Mouse (Mus musculus) liver, embryonic 15.5 days (tissue): ENCODE results near the gene Itga9. TPM values are rescaled to one million over a fixed set of nuclear protein-coding genes. Genes with fewer than 3 reads are reported as not detected.

Source experiments
- ATAC-seq: fragments of 200-750 bp; cut with Nextera tagmentation; 2 replicates; pipeline ENCODE4 v1.8.0; 2017; ENCODE audit warnings: moderate number of reproducible peaks, mild to moderate bottlenecking, moderate library complexity; ENCODE audit not compliant: insufficient read depth
- H3K27ac ChIP-seq: fragments of 300-500 bp; sonication (generic); replicated peaks from 2 replicates; pipeline ENCODE4 v1.5.1; 2015; ENCODE audit warnings: mild to moderate bottlenecking, inconsistent platforms
- H3K27me3 ChIP-seq: fragments of 300-500 bp; sonication (generic); 2 replicates; pipeline ENCODE4 v1.6.1; 2015; ENCODE audit warnings: mild to moderate bottlenecking, inconsistent platforms
- H3K36me3 ChIP-seq: fragments of 300-500 bp; sonication (generic); replicated peaks from 2 replicates; pipeline ENCODE4 v1.6.1; 2015; ENCODE audit warnings: moderate library complexity, mild to moderate bottlenecking, inconsistent platforms
- H3K4me1 ChIP-seq: fragments of 300-500 bp; sonication (generic); replicated peaks from 2 replicates; pipeline ENCODE4 v1.6.1; 2015; ENCODE audit warnings: inconsistent platforms
- H3K4me2 ChIP-seq: fragments of 300-500 bp; sonication (generic); 2 replicates; pipeline ENCODE4 v1.6.1; 2015; ENCODE audit warnings: moderate library complexity, mild to moderate bottlenecking, inconsistent platforms
- H3K4me3 ChIP-seq: fragments of 300-500 bp; sonication (generic); replicated peaks from 2 replicates; pipeline ENCODE4 v1.5.1; 2015; ENCODE audit warnings: mild to moderate bottlenecking, inconsistent platforms
- H3K9ac ChIP-seq: fragments of 300-500 bp; sonication (generic); 2 replicates; pipeline ENCODE4 v1.6.1; 2015; ENCODE audit warnings: moderate library complexity, mild to moderate bottlenecking, inconsistent platforms
- H3K9me3 ChIP-seq: fragments of 300-500 bp; sonication (generic); replicated peaks from 2 replicates; pipeline ENCODE4 v1.6.1; 2016; ENCODE audit warnings: inconsistent platforms
- WGBS: fragments of 180-500 bp; shearing (Covaris S2); methylation state at CpG from one replicate; pipeline ENCODE4 v1.1.7; 2015; ENCODE audit warnings: mixed read lengths; ENCODE audit not compliant: insufficient replicate concordance; 5-methylcytosine and 5-hydroxymethylcytosine counted together
- polyA plus RNA-seq: library from polyadenylated mRNA; unstranded; fragments of >200 nt; fragmentation: Nextera tagmentation; extraction: Ambion mirVana; gene quantifications from 2 replicates; pipeline ENCODE4 v1.2.1, GENCODE M21; 2015

Itga9 gene
- polyA plus RNA-seq, 1 experiment from 2014 or later, result 3.4 TPM

DNA sequence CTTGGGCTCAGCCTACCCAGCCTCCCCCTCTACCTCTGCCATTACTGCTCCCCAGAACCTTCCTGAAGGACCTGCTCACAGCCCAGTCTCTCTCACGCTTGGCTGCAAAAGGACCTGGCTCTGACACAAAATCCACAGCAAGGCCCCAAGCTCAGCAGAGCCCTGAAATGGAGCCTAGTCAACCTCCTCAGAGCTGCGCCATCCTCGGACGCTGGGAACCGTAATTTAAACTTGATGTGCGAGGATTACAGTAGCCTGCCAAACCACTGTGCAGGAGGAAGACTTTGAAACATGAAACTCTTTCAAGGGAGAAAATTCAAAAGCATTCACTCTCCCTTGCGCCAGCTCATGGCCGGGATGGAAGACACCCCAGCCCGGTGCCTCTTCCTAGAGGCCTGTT, 285.1 kb downstream of the Itga9 start:
- H3K4me1 ChIP-seq, result no peaks in the 10 kb centered on the region
- H3K4me2 ChIP-seq, result no peak overlapping the region
- H3K9me3 ChIP-seq, result no peaks in the 10 kb centered on the region
- H3K27ac ChIP-seq, result no peak overlapping the region
- no peak overlapping the region for H3K9ac ChIP-seq
- H3K4me3 ChIP-seq, result no peak overlapping the region
- 76% methylated on average over 9 of the region's 9 CpGs for WGBS
- no peak for ATAC-seq
- no peaks in the 10 kb centered on the region for H3K27me3 ChIP-seq
- no peaks in the 10 kb centered on the region for H3K36me3 ChIP-seq

DNA sequence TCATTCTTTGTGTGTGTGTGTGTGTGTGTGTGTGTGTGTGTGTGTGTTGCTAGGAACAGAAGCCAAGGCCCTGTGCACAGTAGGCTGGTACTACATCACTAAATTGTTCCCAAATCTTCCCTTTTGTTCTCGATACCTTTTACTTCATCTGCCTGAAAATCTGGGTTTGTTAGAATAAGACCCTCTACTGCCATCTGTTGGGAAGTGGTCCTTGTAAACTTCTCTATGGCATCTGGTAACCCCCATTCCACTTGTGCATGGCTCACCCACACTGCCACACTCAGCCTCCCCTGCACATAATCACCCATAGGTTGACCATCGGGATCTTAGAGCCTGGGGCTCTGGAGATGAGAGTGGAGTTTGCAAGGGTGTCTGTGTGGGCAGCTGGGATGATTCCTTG, 288.6 kb downstream of the Itga9 start:
- Histone ChIP-seq H3K36me3 (no peaks in the 10 kb centered on the region), H3K4me3 (no peak overlapping the region), H3K4me1 (no peaks in the 10 kb centered on the region), H3K9ac (no peak overlapping the region), H3K27me3 (no peaks in the 10 kb centered on the region), H3K4me2 (no peak overlapping the region), H3K27ac (no peak overlapping the region), H3K9me3 (no peaks in the 10 kb centered on the region)
- WGBS, result 47% methylated on average over 2 of the region's 2 CpGs
- no peak for ATAC-seq

DNA sequence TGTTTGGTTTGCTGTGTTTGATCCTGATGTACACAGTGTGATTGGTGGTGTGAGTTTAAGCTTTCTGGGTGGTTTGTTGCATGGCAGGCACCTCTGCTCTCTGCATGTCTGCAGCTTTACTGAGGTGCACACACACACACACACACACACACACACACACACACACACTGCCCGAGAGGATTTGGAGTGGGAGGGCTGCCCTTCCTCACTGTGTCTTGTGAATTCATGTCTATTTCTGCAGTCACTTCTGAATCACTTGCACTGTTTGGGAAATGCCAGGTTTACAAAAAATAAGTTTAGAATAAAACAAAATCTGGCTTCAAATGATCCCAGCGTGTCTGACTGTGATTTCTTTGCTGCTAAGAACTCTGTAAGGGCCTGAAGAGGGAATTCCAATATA, 294.2 kb downstream of the Itga9 start:
- no peaks in the 10 kb centered on the region for H3K27me3 ChIP-seq
- no peak overlapping the region for H3K9ac ChIP-seq
- ATAC-seq, result no peak
- no peaks in the 10 kb centered on the region for H3K36me3 ChIP-seq
- H3K27ac ChIP-seq, result no peak overlapping the region
- no peaks in the 10 kb centered on the region for H3K9me3 ChIP-seq
- no peak overlapping the region for H3K4me2 ChIP-seq
- H3K4me3 ChIP-seq, result no peak overlapping the region
- H3K4me1 ChIP-seq, result no peaks in the 10 kb centered on the region
- WGBS, result 65% methylated on average over 2 of the region's 2 CpGs

- Histone ChIP-seq H3K9me3 (no peaks in the 10 kb centered on the region), H3K27ac (no peak overlapping the region), H3K9ac (no peak overlapping the region), H3K36me3 (no peaks in the 10 kb centered on the region), H3K4me1 (no peaks in the 10 kb centered on the region), H3K27me3 (no peaks in the 10 kb centered on the region), H3K4me2 (no peak overlapping the region), H3K4me3 (no peak overlapping the region)
- ATAC-seq, result no peak
- WGBS, result 54% methylated on average over 6 of the region's 6 CpGs
Measured at GRCm38 (mm10) chr9:118901917-118902316, 295.4 kb downstream of the Itga9 start.

GRCm38 (mm10) chr9:118907934-118908620, 301.6 kb downstream of the Itga9 start:
- Histone ChIP-seq H3K27me3 (no peaks in the 10 kb centered on the region), H3K36me3 (no peaks in the 10 kb centered on the region), H3K4me1 (peaks cover 4% of the 10 kb centered on the region; the same call in 1 of the 2 replicates), H3K4me3 (no peak overlapping the region), H3K9me3 (no peaks in the 10 kb centered on the region), H3K9ac (no peak overlapping the region), H3K4me2 (no peak overlapping the region), H3K27ac (no peak overlapping the region)
- 43% methylated on average over 18 of the region's 18 CpGs for WGBS
- no peak for ATAC-seq

DNA sequence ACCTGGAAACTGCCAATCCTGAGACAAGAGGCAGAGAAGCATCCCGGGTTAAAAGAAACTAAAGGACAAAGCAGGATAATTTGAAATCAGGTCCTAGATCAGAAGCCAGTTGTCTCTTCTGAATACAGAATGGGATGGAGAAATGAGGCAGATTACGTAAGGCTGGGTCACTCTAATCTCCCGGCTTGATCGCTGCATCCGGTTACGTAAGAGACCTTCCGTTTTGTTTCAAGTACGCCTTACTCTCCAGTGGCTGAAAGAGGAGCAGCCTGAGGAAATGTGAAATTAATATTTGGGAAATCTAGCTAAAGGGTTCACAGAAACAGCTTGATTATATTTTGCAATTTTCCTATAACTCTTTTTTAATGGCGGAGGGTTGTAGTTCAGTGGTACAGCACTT, 306.6 kb downstream of the Itga9 start:
- 0 out of 2 replicates have a peak overlapping the region, but pooled peaks have one; percentile 7 for H3K4me2 ChIP-seq
- H3K9me3 ChIP-seq, result no peaks in the 10 kb centered on the region
- H3K27ac ChIP-seq, result no peak overlapping the region
- H3K9ac ChIP-seq, result no peak overlapping the region
- no peak overlapping the region for H3K4me3 ChIP-seq
- ATAC-seq, result no peak
- peaks cover 2% of the 10 kb centered on the region; the same call in 1 of the 2 replicates for H3K27me3 ChIP-seq
- H3K4me1 ChIP-seq, result peaks cover 7% of the 10 kb centered on the region; the same call in 1 of the 2 replicates
- 38% methylated on average over 9 of the region's 9 CpGs for WGBS
- no peaks in the 10 kb centered on the region for H3K36me3 ChIP-seq

DNA sequence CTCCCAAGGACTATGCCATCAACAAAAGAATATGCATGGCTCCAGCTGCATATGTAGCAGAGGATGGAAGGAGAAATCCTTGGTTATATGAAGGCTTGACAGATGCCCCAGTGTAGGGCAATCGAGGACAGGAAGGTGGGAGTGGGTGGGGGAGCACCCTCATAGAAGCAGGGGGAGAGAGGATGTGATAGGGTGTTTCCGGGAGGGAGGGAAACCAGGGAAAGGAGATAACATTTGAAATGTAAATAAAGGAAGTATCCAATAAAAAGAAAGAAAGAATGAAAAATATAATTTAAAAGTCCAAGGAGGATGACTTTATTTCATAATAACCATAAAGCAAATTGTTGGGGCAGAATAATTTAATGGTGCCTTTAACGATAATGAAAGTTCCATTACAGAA, 307.1 kb downstream of the Itga9 start:
- WGBS, result 37% methylated on average over 3 of the region's 3 CpGs
- Histone ChIP-seq H3K4me2 (no peak overlapping the region), H3K4me1 (peaks cover 7% of the 10 kb centered on the region; the same call in 1 of the 2 replicates), H3K27me3 (peaks cover 3% of the 10 kb centered on the region; the same call in 1 of the 2 replicates), H3K9me3 (no peaks in the 10 kb centered on the region), H3K27ac (no peak overlapping the region), H3K9ac (no peak overlapping the region), H3K36me3 (no peaks in the 10 kb centered on the region), H3K4me3 (no peak overlapping the region)
- ATAC-seq, result no peak

DNA sequence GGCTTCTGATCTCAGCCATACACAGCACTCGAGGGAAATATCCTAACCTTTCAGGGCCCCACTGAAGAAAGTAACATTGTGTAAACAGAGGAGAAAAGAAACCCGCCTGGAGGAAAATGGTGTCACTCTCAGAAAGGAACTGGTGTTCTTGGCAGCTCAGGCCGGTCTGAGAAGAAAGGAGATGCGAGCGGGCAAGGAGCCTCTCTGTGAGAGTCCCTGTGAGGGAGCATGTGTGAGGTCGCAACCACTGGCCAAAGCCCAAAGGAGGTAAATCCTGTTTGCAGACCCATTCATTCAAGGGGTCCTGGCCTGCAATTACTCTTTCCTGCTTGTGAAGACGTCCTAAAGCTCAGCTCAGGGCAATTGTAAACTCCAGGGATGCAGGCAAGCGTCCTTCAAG, 308.1 kb downstream of the Itga9 start:
- Histone ChIP-seq H3K9ac (no peak overlapping the region), H3K4me3 (no peak overlapping the region), H3K4me2 (no peak overlapping the region), H3K9me3 (no peaks in the 10 kb centered on the region), H3K27ac (no peak overlapping the region), H3K4me1 (peaks cover 7% of the 10 kb centered on the region; the same call in 1 of the 2 replicates), H3K36me3 (no peaks in the 10 kb centered on the region), H3K27me3 (peaks cover 3% of the 10 kb centered on the region; the same call in 1 of the 2 replicates)
- no peak for ATAC-seq
- WGBS, result 45% methylated on average over 8 of the region's 8 CpGs

- Histone ChIP-seq H3K4me2 (no peak overlapping the region), H3K4me1 (peaks cover 7% of the 10 kb centered on the region; the same call in 1 of the 2 replicates), H3K4me3 (no peak overlapping the region), H3K9ac (no peak overlapping the region), H3K27ac (no peak overlapping the region), H3K27me3 (peaks cover 3% of the 10 kb centered on the region; the same call in 1 of the 2 replicates), H3K36me3 (no peaks in the 10 kb centered on the region), H3K9me3 (no peaks in the 10 kb centered on the region)
- ATAC-seq, result no peak
- WGBS, result 48% methylated on average over 5 of the region's 5 CpGs
Measured at GRCm38 (mm10) chr9:118915290-118915689, 308.8 kb downstream of the Itga9 start.

DNA sequence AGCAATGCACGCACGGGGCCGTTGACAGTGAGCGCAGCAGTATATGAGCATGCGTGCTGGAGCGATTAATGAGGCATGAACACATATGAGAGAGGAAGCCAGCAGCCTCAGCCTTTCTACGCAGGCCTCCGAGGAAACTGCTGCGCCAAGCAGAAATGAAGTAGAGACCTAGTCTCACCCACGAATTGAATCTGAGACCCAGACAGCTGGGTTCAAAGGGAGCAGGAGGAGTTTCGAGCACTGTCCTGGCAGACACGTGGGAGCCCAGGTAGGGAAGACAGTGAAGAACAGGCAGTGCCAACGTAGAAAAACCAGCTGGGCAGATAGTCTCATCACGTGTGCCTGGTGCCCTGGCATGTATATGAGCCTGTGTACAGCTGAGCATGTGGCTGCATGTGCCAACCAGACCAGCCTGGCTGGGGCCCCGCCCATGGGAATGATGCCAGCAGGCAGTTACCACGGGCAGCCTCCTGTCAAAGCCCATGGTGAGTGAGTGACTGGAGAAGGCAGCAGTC, 313.2 kb downstream of the Itga9 start:
- Histone ChIP-seq H3K9ac (no peak overlapping the region), H3K27me3 (peaks cover 3% of the 10 kb centered on the region; the same call in 1 of the 2 replicates), H3K27ac (no peak overlapping the region), H3K36me3 (no peaks in the 10 kb centered on the region), H3K4me2 (no peak overlapping the region), H3K4me1 (peaks cover 15% of the 10 kb centered on the region), H3K4me3 (no peak overlapping the region), H3K9me3 (no peaks in the 10 kb centered on the region)
- 68% methylated on average over 16 of the region's 16 CpGs for WGBS
- no peak for ATAC-seq

GRCm38 (mm10) chr9:118920798-118921515, 314.5 kb downstream of the Itga9 start:
- Histone ChIP-seq H3K4me1 (peaks cover 27% of the 10 kb centered on the region), H3K4me2 (no peak overlapping the region), H3K9me3 (no peaks in the 10 kb centered on the region), H3K9ac (no peak overlapping the region), H3K27ac (no peak overlapping the region), H3K27me3 (peaks cover 3% of the 10 kb centered on the region; the same call in 1 of the 2 replicates), H3K36me3 (no peaks in the 10 kb centered on the region), H3K4me3 (no peak overlapping the region)
- WGBS, result 44% methylated on average over 12 of the region's 12 CpGs
- no peak for ATAC-seq
